Mouse (Mus musculus) liver, adult 2 months (tissue): ENCODE data around the gene Lama4.

Experiments
- CTCF ChIP-seq: fragments of 200-500 bp; IDR thresholded peaks from 2 replicates; pipeline ENCODE4 v1.5.1; 2011; ENCODE audit warnings: low read depth, low read length, control low read depth
- POLR2A ChIP-seq: fragments of 200-500 bp; IDR thresholded peaks from 2 replicates; pipeline ENCODE4 v1.6.1; 2011; ENCODE audit warnings: low read length, control low read depth; ENCODE audit not compliant: insufficient read depth; ENCODE audit errors: extremely low read depth

- TF ChIP-seq POLR2A (no peak), CTCF (no peak)
Measured at GRCm38 (mm10) chr10:39098746-39099145, 133.4 kb downstream of the Lama4 start.
